Comparison of ENCODE assay signal across 25 mouse cellular contexts in genomic region chr2:73322991-73323390, GRCm38 (mm10). TPM values are rescaled to one million over a fixed set of nuclear protein-coding genes. Genes with fewer than 3 reads are reported as not detected.
DNase-seq lines count a peak whose midpoint lies in the region; ATAC-seq lines count a peak whose summit lies in the region.
"Had no signal": no experiment of that assay in that cellular context is flagged by ENCODE, and none has a peak within 500 bp of the region (broad histone marks: within the 10 kb centered on the region; RNA-seq: fewer than 3 reads in every experiment).

No protein-coding gene starts in this region.

- DNase-seq in A20 (ENCODE audit: low read depth, low spot score) (peak; percentile 80), ES-CJ7 (ENCODE audit: low read depth, low spot score) (peak; percentile 47), WW6 (ENCODE audit: low read depth, low spot score) (peak; percentile 16)
- DNase-seq in lung, postnatal 25 days (ENCODE audit: low spot score) = no peak
- DNase-seq: adrenal gland, adult 8-10 months; adrenal gland, postnatal 25 days; cerebellum, adult 11-12 months; cerebellum, adult 8-10 months; cerebellum, postnatal 10 days; gastrocnemius, postnatal 25 days; heart, adult 18-20 months; heart, postnatal 10 days; heart, postnatal 36 days had no signal

- ATAC-seq in megakaryocyte, adult 5-6 weeks (ENCODE audit: poor library complexity, severe bottlenecking) = peak; percentile 21; the same call in 1 of the 2 replicates
- no peak for ATAC-seq in hindbrain, embryonic 16.5 days
- ATAC-seq: forebrain, embryonic 14.5 days; hindbrain, postnatal 0 days; intestine, postnatal 0 days had no signal

- no peaks in the 10 kb centered on the region for H3K36me3 ChIP-seq in hindbrain, embryonic 16.5 days (ENCODE audit: control insufficient read depth, insufficient read depth, low read length)
- H3K36me3 ChIP-seq: hindbrain, embryonic 10.5 days had no signal

- no peak overlapping the region for H3K4me2 ChIP-seq in hindbrain, embryonic 16.5 days (ENCODE audit: low read length)
- H3K4me2 ChIP-seq: heart, embryonic 12.5 days; heart, embryonic 15.5 days; hindbrain, embryonic 13.5 days had no signal

- H3K4me3 ChIP-seq in hindbrain, embryonic 16.5 days (ENCODE audit: low read length) = no peak overlapping the region
- H3K4me3 ChIP-seq: heart, embryonic 12.5 days; heart, embryonic 15.5 days; hindbrain, embryonic 10.5 days; hindbrain, embryonic 13.5 days had no signal

- H3K27ac ChIP-seq in hindbrain, embryonic 16.5 days (ENCODE audit: low read depth, low read length) = no peak overlapping the region
- H3K27ac ChIP-seq: heart, embryonic 15.5 days; hindbrain, embryonic 10.5 days; hindbrain, embryonic 13.5 days; hindbrain, postnatal 0 days had no signal

- no peaks in the 10 kb centered on the region for H3K4me1 ChIP-seq in hindbrain, embryonic 16.5 days (ENCODE audit: control insufficient read depth, insufficient read depth, low read depth, low read length)
- H3K4me1 ChIP-seq: heart, embryonic 12.5 days; heart, embryonic 15.5 days; hindbrain, embryonic 10.5 days; hindbrain, embryonic 13.5 days had no signal

- H3K27me3 ChIP-seq in hindbrain, embryonic 16.5 days (replicated peaks; ENCODE audit: control insufficient read depth, insufficient read depth, low read length) = no peaks in the 10 kb centered on the region
- H3K27me3 ChIP-seq: heart, embryonic 12.5 days; heart, embryonic 15.5 days; hindbrain, embryonic 13.5 days had no signal

- no peaks in the 10 kb centered on the region for H3K9me3 ChIP-seq in hindbrain, embryonic 16.5 days (ENCODE audit: control insufficient read depth, low read length)
- H3K9me3 ChIP-seq: heart, embryonic 12.5 days; heart, embryonic 15.5 days; hindbrain, embryonic 10.5 days; hindbrain, embryonic 13.5 days had no signal

- no peak overlapping the region for H3K9ac ChIP-seq in hindbrain, embryonic 16.5 days (ENCODE audit: low read depth, low read length)
- H3K9ac ChIP-seq: heart, embryonic 12.5 days; heart, embryonic 15.5 days; hindbrain, embryonic 13.5 days had no signal

- WGBS in hindbrain, embryonic 16.5 days = 65% methylated on average over 12 of the region's 12 CpGs

RNA-seq across cellular contexts. Expression of gene Cir1, which starts 10.5 kb away (rescaled TPM):
- total RNA-seq in megakaryocyte, adult 5-6 weeks (2015) = 13.6 and 14.0 TPM in 2 replicates
- 15.2 and 17.2 TPM in 2 replicates for total RNA-seq in megakaryocyte, adult 5-6 weeks (2017)
- 20.9 and 23.8 TPM in 2 replicates for polyA plus RNA-seq in hindbrain, embryonic 16.5 days (2015; fragmentation: Nextera tagmentation; extraction: Ambion mirVana)

RNA-seq across cellular contexts. Expression of gene Scrn3, which starts 10.6 kb away (rescaled TPM):
- total RNA-seq in megakaryocyte, adult 5-6 weeks (2015) = 9.0 and 9.5 TPM in 2 replicates
- total RNA-seq in megakaryocyte, adult 5-6 weeks (2017) = 8.0 and 15.7 TPM in 2 replicates
- polyA plus RNA-seq in hindbrain, embryonic 16.5 days (2015; fragmentation: Nextera tagmentation; extraction: Ambion mirVana) = 8.2 and 8.4 TPM in 2 replicates

RNA-seq across cellular contexts. Expression of gene Sp9, which starts 51.3 kb away (rescaled TPM):
- total RNA-seq in megakaryocyte, adult 5-6 weeks (2015) = not detected in 2 replicates
- not detected in 2 replicates for total RNA-seq in megakaryocyte, adult 5-6 weeks (2017)
- polyA plus RNA-seq in hindbrain, embryonic 16.5 days (2015; fragmentation: Nextera tagmentation; extraction: Ambion mirVana) = 0.35 and 0.96 TPM in 2 replicates
- total RNA-seq: adrenal gland, adult 8-10 months; adrenal gland, postnatal 25 days; gastrocnemius, adult 8-10 months; gastrocnemius, postnatal 25 days; heart, adult 18-20 months; heart, postnatal 10 days; heart, postnatal 36 days had no signal
- polyA plus RNA-seq: gonadal fat pad, adult 2 months; heart, embryonic 12.5 days; heart, embryonic 15.5 days; intestine, embryonic 14.5 days; intestine, postnatal 0 days had no signal
